Mouse (Mus musculus): ENCODE measurements around the gene Pofut1.

Pofut1 gene

GRCm38 (mm10) chr2:153290938-153291928 lies 49.9 kb downstream of the Pofut1 start, which contains the start of gene Kif3b:
Gene Kif3b, plus strand, starts transcription at chr2:153291413.
- peak; percentile 86 for DNase-seq

GRCm38 (mm10) chr2:153292305-153292861 lies 51.0 kb downstream of the Pofut1 start:
- no peak for DNase-seq

GRCm38 (mm10) chr2:153295196-153295595 lies 53.9 kb downstream of the Pofut1 start:
- no peak for DNase-seq

DNA sequence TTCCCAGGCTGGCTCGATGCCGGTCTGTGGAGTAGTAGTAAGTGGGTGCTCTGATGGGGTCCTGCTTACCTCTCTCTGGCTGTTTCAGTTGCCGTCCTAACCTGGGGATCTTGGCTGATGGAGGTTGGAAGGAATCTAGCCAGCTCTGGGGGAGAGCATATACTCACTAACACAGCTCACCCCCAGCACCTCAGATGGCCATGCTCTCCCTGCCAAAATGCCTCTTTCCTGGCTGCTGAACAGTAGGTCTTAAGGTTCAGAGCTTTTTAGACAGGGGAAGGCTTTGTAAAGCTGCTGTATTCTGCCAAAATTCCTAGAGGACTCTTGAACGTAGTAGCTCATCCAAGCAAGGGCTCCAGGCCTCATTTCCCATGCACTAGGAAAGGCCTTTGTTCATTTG lies 56.4 kb downstream of the Pofut1 start:
- no peak for DNase-seq

DNA sequence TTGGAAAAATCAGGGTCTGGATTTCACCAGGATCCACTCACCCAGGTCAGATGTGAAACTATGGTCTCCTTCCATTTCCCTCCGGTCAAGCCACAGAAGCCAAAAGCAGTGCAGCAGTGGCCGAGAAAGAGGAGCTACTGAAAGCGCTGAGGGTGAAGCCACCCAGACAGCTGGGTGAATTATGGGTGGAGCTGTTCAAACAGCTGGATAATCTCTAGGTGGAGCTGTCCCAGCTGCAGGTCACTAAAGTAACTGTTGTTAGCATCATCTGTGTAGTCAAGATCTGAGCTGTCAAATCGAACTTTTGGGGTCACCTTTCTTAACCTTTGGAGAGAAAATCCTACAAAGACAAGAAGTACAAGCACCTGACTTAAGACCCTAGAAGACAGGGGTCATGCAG lies 57.1 kb downstream of the Pofut1 start:
- DNase-seq, result no peak

DNA sequence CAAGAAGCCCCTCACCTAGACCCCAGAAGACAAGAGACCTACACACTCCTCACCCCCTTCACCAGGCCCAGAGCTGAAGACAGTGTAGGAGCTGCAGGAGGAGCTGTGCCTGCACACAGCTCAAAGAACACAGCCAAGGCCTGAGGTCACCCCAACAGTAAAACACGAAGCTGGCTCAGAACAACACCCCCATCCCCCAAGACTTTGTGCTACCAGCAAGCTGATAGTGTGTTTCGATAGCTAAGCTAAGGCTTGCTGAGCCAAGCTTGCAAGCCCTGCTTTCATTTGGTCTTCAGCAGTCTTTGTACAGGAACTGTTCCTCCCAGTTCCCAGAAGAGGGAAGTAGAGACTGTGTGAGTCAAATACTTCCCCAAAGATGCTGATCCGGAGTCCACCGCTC lies 57.5 kb downstream of the Pofut1 start:
- DNase-seq, result no peak

- no peak for DNase-seq
These were observed 59.8 kb downstream of the Pofut1 start for GRCm38 (mm10) chr2:153301123-153301522.

GRCm38 (mm10) chr2:153305240-153305639 lies 63.9 kb downstream of the Pofut1 start:
- peak; percentile 24 for DNase-seq

- DNase-seq, result no peak
These were observed 67.3 kb downstream of the Pofut1 start for GRCm38 (mm10) chr2:153308586-153308985.

- no peak for DNase-seq
These were observed 67.8 kb downstream of the Pofut1 start for GRCm38 (mm10) chr2:153309106-153309505.

- no peak for DNase-seq
These were observed 68.9 kb downstream of the Pofut1 start for GRCm38 (mm10) chr2:153310228-153310627.

GRCm38 (mm10) chr2:153312884-153313283 lies 71.6 kb downstream of the Pofut1 start:
- no peak for DNase-seq

DNA sequence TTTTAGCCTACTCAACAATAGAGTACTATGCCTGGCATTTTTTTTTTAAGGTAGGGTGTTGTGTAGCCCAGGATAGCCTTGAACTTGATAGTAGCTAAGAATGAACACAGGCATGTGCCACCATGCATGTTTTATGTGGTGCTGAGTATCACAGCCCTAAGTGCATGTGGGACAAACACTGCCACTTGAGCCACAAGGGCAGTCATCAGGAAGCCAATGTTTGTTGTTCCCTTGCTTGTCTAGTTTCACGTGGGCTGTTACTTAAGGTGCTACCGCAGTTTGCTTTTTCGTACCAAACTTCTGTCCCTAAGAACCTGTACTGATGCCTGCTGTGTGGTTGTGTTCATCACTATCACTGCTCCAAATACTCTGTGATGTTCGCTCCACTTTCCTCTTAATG lies 77.1 kb downstream of the Pofut1 start:
- no peak for DNase-seq

DNA sequence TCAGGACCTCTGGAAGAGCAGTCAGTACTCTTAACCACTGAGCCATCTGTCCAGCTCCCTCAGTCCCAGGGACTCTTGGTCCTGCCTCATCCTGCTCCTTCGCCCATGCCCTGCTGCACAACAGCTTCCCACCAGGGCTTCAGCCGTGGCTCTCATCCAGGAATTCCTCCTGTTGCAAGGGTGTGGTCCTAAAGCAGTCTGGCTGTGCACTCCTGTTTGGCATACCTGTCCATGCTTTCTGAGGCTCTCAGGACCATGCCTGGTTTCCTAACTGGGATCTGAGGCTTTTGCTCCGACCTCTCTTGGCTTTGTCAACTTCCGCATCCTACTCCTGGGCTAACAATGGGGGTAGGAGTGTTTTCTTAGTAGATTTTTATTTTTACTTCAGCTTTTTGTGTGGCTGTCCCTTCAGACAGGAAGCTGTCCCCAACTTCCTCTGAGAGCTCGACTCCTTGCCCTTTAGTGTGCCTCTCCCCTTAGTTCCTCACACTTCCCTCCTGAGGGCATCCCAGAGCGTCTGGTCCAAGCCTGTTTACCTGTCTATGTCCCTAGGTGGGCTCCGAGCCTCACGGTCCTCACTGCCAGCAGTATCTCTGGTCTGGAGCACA lies 77.8 kb downstream of the Pofut1 start:
- DNase-seq, result no peak
